Mouse (Mus musculus) stomach, postnatal 0 days (tissue): ENCODE measurements around the gene Mag. TPM values are rescaled to one million over a fixed set of nuclear protein-coding genes. Genes with fewer than 3 reads are reported as not detected.

ENCODE experiments used
- ATAC-seq: fragments of 200-750 bp; cut with Nextera tagmentation; 2 replicates; pipeline ENCODE4 v1.8.0; 2017; ENCODE audit not compliant: low FRiP score, low TSS enrichment
- DNase-seq: peaks from one replicate; pipeline ENCODE4 v3.0.0-alpha.2; 2016; ENCODE audit warnings: low spot score
- H3K27ac ChIP-seq: fragments of 300-500 bp; sonication (generic); replicated peaks from 2 replicates; pipeline ENCODE4 v1.5.1; 2014; ENCODE audit warnings: mild to moderate bottlenecking, control low read depth
- H3K27me3 ChIP-seq: fragments of 300-500 bp; sonication (generic); 2 replicates; pipeline ENCODE4 v1.6.1; 2014; ENCODE audit warnings: low read length; ENCODE audit not compliant: control insufficient read depth, insufficient read depth
- H3K36me3 ChIP-seq: fragments of 300-500 bp; sonication (generic); 2 replicates; pipeline ENCODE4 v1.6.1; 2014; ENCODE audit warnings: low read length, mixed read lengths; ENCODE audit not compliant: control insufficient read depth, insufficient read depth
- H3K4me1 ChIP-seq: fragments of 300-500 bp; sonication (generic); replicated peaks from 2 replicates; pipeline ENCODE4 v1.6.1; 2014; ENCODE audit warnings: antibody characterized with exemption; ENCODE audit not compliant: control insufficient read depth, insufficient read depth
- H3K4me2 ChIP-seq: fragments of 300-500 bp; sonication (generic); replicated peaks from 2 replicates; pipeline ENCODE4 v1.6.1; 2014; ENCODE audit warnings: low read depth, mild to moderate bottlenecking, control low read depth, moderate library complexity
- H3K4me3 ChIP-seq: fragments of 300-500 bp; sonication (generic); 2 replicates; pipeline ENCODE4 v1.5.1; 2014; ENCODE audit warnings: low read depth, low read length, control low read depth
- H3K9ac ChIP-seq: fragments of 300-500 bp; sonication (generic); 2 replicates; pipeline ENCODE4 v1.6.1; 2014; ENCODE audit warnings: mild to moderate bottlenecking, low read length, control low read depth, mixed read lengths
- H3K9me3 ChIP-seq: fragments of 300-500 bp; sonication (generic); 2 replicates; pipeline ENCODE4 v1.6.1; 2016; ENCODE audit warnings: low read length; ENCODE audit not compliant: control insufficient read depth
- CTCF ChIP-seq: IDR thresholded peaks from 2 replicates; pipeline ENCODE4 v1.5.1; 2016; ENCODE audit warnings: antibody characterized with exemption, low read depth, mild to moderate bottlenecking, moderate library complexity
- EP300 ChIP-seq: optimal IDR thresholded peaks from 2 replicates; pipeline ENCODE3; 2016; ENCODE audit warnings: antibody characterized with exemption
- WGBS: fragments of 180-500 bp; shearing (Covaris S2); extraction: QIAGEN DNeasy Blood & Tissue Kit; methylation state at CpG from one replicate; pipeline ENCODE4 v1.1.7; 2014; 5-methylcytosine and 5-hydroxymethylcytosine counted together
- polyA plus RNA-seq: library from polyadenylated mRNA; unstranded; fragments of >200 nt; fragmentation: Nextera tagmentation; extraction: Ambion mirVana; gene quantifications from 2 replicates; pipeline ENCODE4 v1.2.1, GENCODE M21; 2015

Gene Mag
- polyA plus RNA-seq, 1 experiment from 2014 or later = 0.36 TPM

- ATAC-seq (peak; percentile 67), DNase-seq (peak; percentile 85)
- TF ChIP-seq EP300 (no peak), CTCF (peak; percentile 83)
- no peaks in the 10 kb centered on the region; the same call in 1 of the 2 replicates for H3K27me3 ChIP-seq
- H3K9ac ChIP-seq = no peak overlapping the region
- H3K27ac ChIP-seq = no peak overlapping the region
- no peak overlapping the region for H3K4me2 ChIP-seq
- H3K4me3 ChIP-seq = no peak overlapping the region
- no peaks in the 10 kb centered on the region for H3K9me3 ChIP-seq
- no peaks in the 10 kb centered on the region for H3K4me1 ChIP-seq
- 22% methylated on average over 15 of the region's 15 CpGs for WGBS
- no peaks in the 10 kb centered on the region for H3K36me3 ChIP-seq
Measured at GRCm38 (mm10) chr7:30873083-30873482, 41.6 kb downstream of the Mag start.

- no peaks in the 10 kb centered on the region for H3K36me3 ChIP-seq
- H3K4me3 ChIP-seq = no peak overlapping the region
- H3K9ac ChIP-seq = no peak overlapping the region
- WGBS = 75% methylated on average over 8 of the region's 8 CpGs
- no peak for TF ChIP-seq CTCF
- TF ChIP-seq EP300 = no peak
- ATAC-seq = no peak
- H3K4me1 ChIP-seq = no peaks in the 10 kb centered on the region
- no peak overlapping the region for H3K27ac ChIP-seq
- H3K4me2 ChIP-seq = no peak overlapping the region
- DNase-seq = no peak
- H3K9me3 ChIP-seq = no peaks in the 10 kb centered on the region
- no peaks in the 10 kb centered on the region for H3K27me3 ChIP-seq
Measured at GRCm38 (mm10) chr7:30863386-30863785, 51.3 kb downstream of the Mag start.

- no peak within 1 kb of the TSS for H3K9ac ChIP-seq
- no peaks in the 10 kb centered on the region for H3K27me3 ChIP-seq
- no peak for ATAC-seq
- DNase-seq = no peak
- H3K27ac ChIP-seq = no peak within 1 kb of the TSS
- 78% methylated on average over 12 of the region's 12 CpGs for WGBS
- no peaks in the 10 kb centered on the region for H3K9me3 ChIP-seq
- no peak within 1 kb of the TSS for H3K4me2 ChIP-seq
- no peak within 1 kb of the TSS for H3K4me3 ChIP-seq
- no peaks in the 10 kb centered on the region for H3K4me1 ChIP-seq
- H3K36me3 ChIP-seq = no peaks in the 10 kb centered on the region
- TF ChIP-seq CTCF (no peak), EP300 (no peak)
Measured at GRCm38 (mm10) chr7:30861464-30861863, 53.2 kb downstream of the Mag start, which contains the start of gene Ffar1. TSS of gene Ffar1 (minus strand) at chr7:30861564.

- Histone ChIP-seq H3K36me3 (no peaks in the 10 kb centered on the region), H3K27me3 (no peaks in the 10 kb centered on the region), H3K4me1 (no peaks in the 10 kb centered on the region), H3K9ac (no peak overlapping the region), H3K9me3 (no peaks in the 10 kb centered on the region), H3K4me3 (no peak overlapping the region), H3K27ac (no peak overlapping the region), H3K4me2 (peak overlapping the region; percentile 40)
- 11% methylated on average over 15 of the region's 16 CpGs for WGBS
- ATAC-seq (peak; percentile 33), DNase-seq (peak; percentile 75)
- TF ChIP-seq CTCF (peak; percentile 82), EP300 (no peak)
Measured at GRCm38 (mm10) chr7:30859635-30860402, 54.9 kb downstream of the Mag start.

- Histone ChIP-seq H3K27me3 (no peaks in the 10 kb centered on the region), H3K4me2 (no peak overlapping the region), H3K27ac (no peak overlapping the region), H3K4me3 (no peak overlapping the region), H3K9me3 (no peaks in the 10 kb centered on the region), H3K4me1 (no peaks in the 10 kb centered on the region), H3K9ac (no peak overlapping the region), H3K36me3 (no peaks in the 10 kb centered on the region)
- ATAC-seq = peak; percentile 56
- peak; percentile 84 for DNase-seq
- TF ChIP-seq CTCF (peak; percentile 92), EP300 (no peak)
Measured at GRCm38 (mm10) chr7:30859290-30859634, 55.4 kb downstream of the Mag start.

- TF ChIP-seq EP300 = no peak
- no peak for TF ChIP-seq CTCF
- Histone ChIP-seq H3K4me1 (no peaks in the 10 kb centered on the region), H3K4me3 (no peak overlapping the region), H3K4me2 (no peak overlapping the region), H3K27ac (no peak overlapping the region), H3K9ac (no peak overlapping the region), H3K27me3 (no peaks in the 10 kb centered on the region), H3K9me3 (no peaks in the 10 kb centered on the region), H3K36me3 (no peaks in the 10 kb centered on the region)
- ATAC-seq (no peak), DNase-seq (no peak)
- 66% methylated on average over 1 of the region's 1 CpGs for WGBS
Measured at GRCm38 (mm10) chr7:30857746-30858145, 56.9 kb downstream of the Mag start.
